Mouse (Mus musculus): ENCODE results near the gene Trim65. TPM values are rescaled to one million over a fixed set of nuclear protein-coding genes. Genes with fewer than 3 reads are reported as not detected.

Gene Trim65
- polyA plus RNA-seq, 1 experiment = 13.3 TPM

DNA sequence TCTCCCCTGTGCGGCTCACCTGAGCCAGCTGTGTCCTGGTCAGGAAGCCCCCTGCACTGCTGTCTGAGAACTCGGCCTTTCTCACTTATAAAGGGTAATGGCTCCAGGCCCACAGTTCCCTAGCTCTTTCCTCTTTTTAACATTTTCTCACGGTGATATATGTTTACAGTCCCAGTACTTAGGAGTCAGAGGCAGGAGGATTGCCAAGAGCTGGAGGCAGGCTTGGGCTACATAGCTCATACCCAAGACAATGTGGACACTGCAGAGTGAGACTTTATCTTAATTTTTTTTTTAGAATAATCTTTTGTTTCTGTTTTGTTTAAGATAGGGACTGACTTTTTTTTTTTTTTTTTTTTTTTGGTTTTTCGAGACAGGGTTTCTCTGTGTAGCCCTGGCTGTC lies 28.5 kb downstream of the Trim65 start:
- H3K4me3 ChIP-seq (ENCODE audit: low read depth, low read length) = no peak overlapping the region
- WGBS = 44% methylated on average over 4 of the region's 4 CpGs
- H3K36me3 ChIP-seq (ENCODE audit: control insufficient read depth, insufficient read depth, low read length) = no peaks in the 10 kb centered on the region
- no peaks in the 10 kb centered on the region for H3K27me3 ChIP-seq (ENCODE audit: control insufficient read depth, insufficient read depth, low read length)
- no peak for TF ChIP-seq POLR2A (IDR thresholded peaks at IDR 0.05; ENCODE audit: low read depth, low read length)
- TF ChIP-seq CTCF (IDR thresholded peaks at IDR 0.05; ENCODE audit: extremely low read depth, insufficient read length, insufficient replicate concordance, low read depth, low read length) = no peak
- peaks cover 18% of the 10 kb centered on the region for H3K4me1 ChIP-seq (ENCODE audit: control insufficient read depth, insufficient read depth, insufficient read length, low read length)
- peak overlapping the region; percentile 66 for H3K27ac ChIP-seq (ENCODE audit: insufficient read depth, low read depth, low read length)

DNA sequence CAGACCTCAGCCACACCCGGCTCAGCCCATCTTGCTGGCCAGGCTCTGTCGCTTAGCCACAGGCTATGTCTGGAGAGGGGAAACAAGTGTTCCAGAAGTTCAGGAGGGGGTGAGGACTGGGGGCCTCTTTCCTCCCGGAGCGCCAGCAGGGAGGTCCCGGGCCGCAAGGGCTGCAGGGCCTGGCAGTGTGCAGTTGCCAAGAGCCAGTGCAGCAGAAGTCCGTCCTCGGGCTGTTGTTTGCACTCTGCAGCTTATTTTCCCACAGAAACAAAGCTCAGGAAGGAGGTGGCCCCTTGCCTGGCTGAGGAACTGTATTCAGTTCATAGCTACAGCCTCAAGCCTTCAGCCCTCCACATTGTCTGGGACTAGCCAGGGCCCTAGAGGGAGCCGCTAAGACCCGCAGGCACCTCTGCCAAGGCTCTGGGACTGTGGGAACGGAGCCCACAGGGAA lies 29.0 kb downstream of the Trim65 start:
- peaks cover 14% of the 10 kb centered on the region for H3K4me1 ChIP-seq (ENCODE audit: control insufficient read depth, insufficient read depth, insufficient read length, low read length)
- WGBS = 55% methylated on average over 11 of the region's 11 CpGs
- peak overlapping the region; percentile 66 for H3K27ac ChIP-seq (ENCODE audit: insufficient read depth, low read depth, low read length)
- H3K27me3 ChIP-seq (ENCODE audit: control insufficient read depth, insufficient read depth, low read length) = no peaks in the 10 kb centered on the region
- no peak overlapping the region; the same call in 1 of the 2 replicates for H3K4me3 ChIP-seq (ENCODE audit: low read depth, low read length)
- H3K36me3 ChIP-seq (ENCODE audit: control insufficient read depth, insufficient read depth, low read length) = no peaks in the 10 kb centered on the region
- no peak for TF ChIP-seq CTCF (IDR thresholded peaks at IDR 0.05; ENCODE audit: extremely low read depth, insufficient read length, insufficient replicate concordance, low read depth, low read length)
- TF ChIP-seq POLR2A (IDR thresholded peaks at IDR 0.05; ENCODE audit: low read depth, low read length) = no peak; the same call in 1 of the 2 replicates

DNA sequence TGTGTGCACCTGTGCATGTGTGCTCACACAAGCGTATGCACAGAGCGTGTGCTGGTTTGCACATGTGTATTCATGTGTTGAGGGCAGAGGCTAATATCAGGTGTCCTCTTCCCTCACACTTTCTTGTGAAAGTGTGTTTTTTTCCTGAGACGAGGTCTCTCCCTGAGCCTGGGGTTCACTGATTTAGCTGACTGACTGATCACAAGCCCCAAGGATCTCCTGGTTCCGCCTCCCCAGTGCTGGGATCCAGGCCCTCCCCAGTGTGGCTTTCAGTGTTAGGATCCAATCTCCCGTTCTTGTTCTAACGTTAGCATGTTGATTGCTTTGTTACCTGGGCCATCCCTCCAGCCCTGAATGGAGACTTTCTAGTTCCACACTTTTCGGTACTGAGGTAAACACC lies 30.1 kb downstream of the Trim65 start:
- no peak overlapping the region for H3K4me3 ChIP-seq (ENCODE audit: low read depth, low read length)

DNA sequence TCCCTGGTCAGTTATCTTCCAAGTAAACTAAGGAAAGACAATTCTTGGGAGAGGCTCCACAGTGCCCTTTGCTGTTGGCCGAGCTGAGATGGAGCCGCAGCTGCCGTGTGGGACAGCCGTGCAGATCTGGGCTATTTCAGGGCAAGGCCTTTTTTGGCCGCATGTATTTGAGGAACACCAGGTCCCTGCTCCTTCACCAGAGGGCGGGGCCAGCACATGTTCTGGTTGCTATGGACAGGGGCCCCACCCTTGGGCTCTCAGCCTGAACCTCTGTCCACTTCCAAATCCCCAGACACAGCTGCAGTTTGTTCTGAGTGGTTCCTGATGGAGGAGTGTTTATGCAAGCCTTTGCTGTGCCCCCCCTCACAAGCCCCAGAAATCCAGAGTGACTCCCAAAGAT lies 30.5 kb downstream of the Trim65 start:
- Histone ChIP-seq H3K4me1 (ENCODE audit: control insufficient read depth, insufficient read depth, insufficient read length, low read length) (peaks cover 14% of the 10 kb centered on the region), H3K4me3 (ENCODE audit: low read depth, low read length) (no peak overlapping the region), H3K27ac (ENCODE audit: insufficient read depth, low read depth, low read length) (peak overlapping the region; percentile 68), H3K36me3 (ENCODE audit: control insufficient read depth, insufficient read depth, low read length) (no peaks in the 10 kb centered on the region), H3K27me3 (ENCODE audit: control insufficient read depth, insufficient read depth, low read length) (no peaks in the 10 kb centered on the region)
- TF ChIP-seq POLR2A (IDR thresholded peaks at IDR 0.05; ENCODE audit: low read depth, low read length) (no peak), CTCF (IDR thresholded peaks at IDR 0.05; ENCODE audit: extremely low read depth, insufficient read length, insufficient replicate concordance, low read depth, low read length) (no peak)
- 47% methylated on average over 6 of the region's 6 CpGs for WGBS

More for the DNA sequence above, 30.1 kb downstream of the Trim65 start:
- TF ChIP-seq POLR2A (IDR thresholded peaks at IDR 0.05; ENCODE audit: low read depth, low read length) = no peak
- Histone ChIP-seq H3K36me3 (ENCODE audit: control insufficient read depth, insufficient read depth, low read length) (no peaks in the 10 kb centered on the region), H3K27me3 (ENCODE audit: control insufficient read depth, insufficient read depth, low read length) (no peaks in the 10 kb centered on the region), H3K4me1 (ENCODE audit: control insufficient read depth, insufficient read depth, insufficient read length, low read length) (peaks cover 14% of the 10 kb centered on the region), H3K27ac (ENCODE audit: insufficient read depth, low read depth, low read length) (peak overlapping the region; percentile 66)
- 82% methylated on average over 7 of the region's 7 CpGs for WGBS

DNA sequence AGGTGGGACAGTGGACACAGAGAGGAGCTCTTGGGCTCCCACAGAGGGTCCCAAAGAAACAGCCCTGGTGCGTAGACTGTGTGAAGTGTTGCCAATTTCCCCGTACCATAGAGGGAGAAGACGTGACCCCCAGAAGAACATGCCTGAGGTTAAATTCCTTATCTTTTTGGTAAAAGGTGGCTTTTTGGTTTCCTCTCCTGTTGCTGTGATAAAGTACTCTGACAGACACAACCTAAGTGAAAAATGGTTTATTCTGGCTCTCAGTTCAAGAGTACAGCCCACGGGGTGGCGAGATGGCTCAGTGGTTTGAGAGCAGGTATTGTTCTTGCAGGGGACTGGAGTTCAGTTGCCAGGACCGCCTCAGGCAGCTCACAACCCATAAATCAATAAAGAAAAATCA lies 31.5 kb downstream of the Trim65 start:
- Histone ChIP-seq H3K4me3 (ENCODE audit: low read depth, low read length) (no peak overlapping the region), H3K4me1 (ENCODE audit: control insufficient read depth, insufficient read depth, insufficient read length, low read length) (peaks cover 17% of the 10 kb centered on the region), H3K27ac (ENCODE audit: insufficient read depth, low read depth, low read length) (peak overlapping the region; percentile 64), H3K36me3 (ENCODE audit: control insufficient read depth, insufficient read depth, low read length) (no peaks in the 10 kb centered on the region), H3K27me3 (ENCODE audit: control insufficient read depth, insufficient read depth, low read length) (no peaks in the 10 kb centered on the region)
- TF ChIP-seq POLR2A (IDR thresholded peaks at IDR 0.05; ENCODE audit: low read depth, low read length) = no peak
- no peak for TF ChIP-seq CTCF (IDR thresholded peaks at IDR 0.05; ENCODE audit: extremely low read depth, insufficient read length, insufficient replicate concordance, low read depth, low read length)
- WGBS = 77% methylated on average over 6 of the region's 6 CpGs

DNA sequence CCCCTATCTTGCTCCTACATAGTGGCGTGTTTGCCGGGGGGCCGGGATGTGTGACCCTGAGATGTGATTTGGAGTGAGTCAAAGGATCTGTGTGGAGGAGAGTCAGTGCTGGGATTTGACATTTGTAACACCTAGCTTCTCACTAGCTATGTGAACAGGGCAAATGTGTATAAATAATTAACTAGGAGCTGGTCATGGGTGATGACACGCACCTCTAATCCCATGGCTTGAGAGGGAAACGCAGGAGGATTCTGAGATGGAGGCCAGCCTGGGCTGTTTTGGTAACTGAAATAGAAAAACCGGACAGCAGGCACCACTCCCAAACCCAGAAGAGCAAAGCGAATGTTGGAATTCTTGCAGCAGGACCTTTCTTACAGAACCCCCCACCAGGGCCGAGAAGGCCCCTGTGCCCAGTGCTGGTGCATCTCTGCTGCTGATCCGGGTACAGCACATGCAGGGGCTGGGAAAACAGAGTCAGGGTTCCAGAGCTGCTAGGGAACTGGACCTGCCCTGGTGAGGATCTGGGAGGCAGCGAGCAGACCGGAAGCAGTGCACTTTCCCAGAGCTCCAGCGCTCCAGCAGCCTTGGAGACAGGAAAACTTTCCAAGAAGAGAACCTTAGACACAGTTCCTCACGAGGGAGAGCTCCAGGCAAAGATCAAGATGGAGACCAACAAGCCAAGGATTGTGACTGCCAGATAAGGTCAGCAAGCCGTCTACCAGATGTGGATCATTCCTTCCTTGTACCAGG lies 32.0 kb downstream of the Trim65 start:
- no peak overlapping the region for H3K4me3 ChIP-seq (ENCODE audit: low read depth, low read length)
- peak overlapping the region; percentile 64 for H3K27ac ChIP-seq (ENCODE audit: insufficient read depth, low read depth, low read length)

DNA sequence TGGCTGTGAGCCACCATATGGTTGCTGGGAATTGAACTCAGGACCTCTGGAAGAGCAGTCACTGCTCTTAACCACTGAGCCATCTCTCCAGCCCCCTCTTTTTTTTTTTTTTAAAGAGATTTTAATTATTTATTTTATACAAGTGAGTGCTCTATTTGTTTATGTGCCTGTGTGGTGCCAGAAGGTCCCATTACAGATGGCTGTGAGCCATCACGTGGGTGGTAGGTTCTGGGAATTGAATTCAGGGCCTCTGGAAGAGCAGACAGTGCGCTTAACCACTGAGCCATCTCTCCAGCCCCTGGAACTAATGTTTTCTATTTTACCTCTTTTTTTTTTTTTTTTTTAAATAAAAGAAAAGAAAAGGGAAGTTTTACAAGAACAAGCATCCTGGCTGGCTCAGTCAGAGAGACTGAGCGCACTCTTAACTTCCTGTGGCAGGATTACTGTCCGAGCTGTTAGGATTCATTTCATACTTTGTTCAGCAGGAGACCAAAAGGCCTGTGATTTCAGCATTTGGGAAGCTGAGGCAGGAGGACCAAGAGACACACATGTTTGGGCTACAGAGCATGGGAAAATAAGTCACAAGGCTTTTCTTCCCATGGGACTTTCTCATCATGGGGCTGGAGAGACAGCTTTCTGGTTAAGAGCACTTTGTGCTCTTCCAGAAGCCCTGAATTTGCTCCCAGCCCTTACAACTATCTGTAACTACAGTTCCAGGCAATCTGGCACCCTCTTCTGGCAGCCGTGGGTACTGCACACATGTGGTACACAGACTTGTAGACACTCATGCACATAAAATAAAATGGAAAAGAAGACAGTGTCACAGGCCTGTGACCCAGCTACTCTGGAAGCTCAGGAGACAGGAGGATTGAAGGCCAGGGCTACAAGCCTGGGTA lies 34.5 kb downstream of the Trim65 start:
- no peak for TF ChIP-seq POLR2A (IDR thresholded peaks at IDR 0.05; ENCODE audit: low read depth, low read length)
- peak; percentile 60; the same call in 1 of the 2 replicates for TF ChIP-seq CTCF (IDR thresholded peaks at IDR 0.05; ENCODE audit: extremely low read depth, insufficient read length, insufficient replicate concordance, low read depth, low read length)
- no peaks in the 10 kb centered on the region for H3K27me3 ChIP-seq (ENCODE audit: control insufficient read depth, insufficient read depth, low read length)
- 85% methylated on average over 5 of the region's 5 CpGs for WGBS
- H3K27ac ChIP-seq (ENCODE audit: insufficient read depth, low read depth, low read length) = no peak overlapping the region
- H3K36me3 ChIP-seq (ENCODE audit: control insufficient read depth, insufficient read depth, low read length) = no peaks in the 10 kb centered on the region
- no peak overlapping the region for H3K4me3 ChIP-seq (ENCODE audit: low read depth, low read length)
- H3K4me1 ChIP-seq (ENCODE audit: control insufficient read depth, insufficient read depth, insufficient read length, low read length) = peaks cover 10% of the 10 kb centered on the region

More for the DNA sequence above, 32.0 kb downstream of the Trim65 start:
- TF ChIP-seq POLR2A (IDR thresholded peaks at IDR 0.05; ENCODE audit: low read depth, low read length) (no peak), CTCF (IDR thresholded peaks at IDR 0.05; ENCODE audit: extremely low read depth, insufficient read length, insufficient replicate concordance, low read depth, low read length) (no peak)
- H3K27me3 ChIP-seq (ENCODE audit: control insufficient read depth, insufficient read depth, low read length) = no peaks in the 10 kb centered on the region
- H3K36me3 ChIP-seq (ENCODE audit: control insufficient read depth, insufficient read depth, low read length) = no peaks in the 10 kb centered on the region
- WGBS = 61% methylated on average over 14 of the region's 14 CpGs
- H3K4me1 ChIP-seq (ENCODE audit: control insufficient read depth, insufficient read depth, insufficient read length, low read length) = peaks cover 13% of the 10 kb centered on the region
